Mouse (Mus musculus): Measurements from ENCODE around the gene Usp24. TPM values are rescaled to one million over a fixed set of nuclear protein-coding genes. Genes with fewer than 3 reads are reported as not detected.
"Not testable (repeated sequence)": the region's sequence is repeated elsewhere in the genome, so short reads cannot be mapped to it uniquely, and the experiment has no call there.

The Usp24 gene
- total RNA-seq, 1 experiment = 30.5 TPM

- Histone ChIP-seq H3K4me1 (ENCODE audit: control insufficient read depth in 2 of 2, insufficient read depth in 2 of 2, low read length in 2 of 2, poor library complexity in 1 of 2) (peaks cover 2 to 4% of the 10 kb centered on the region in 2 experiments; a peak in 2 of 4 replicates), H3K4me3 (ENCODE audit: insufficient read depth in 1 of 2, low read depth in 1 of 2, low read length in 2 of 2, poor library complexity in 1 of 2, severe bottlenecking in 1 of 2) (no peak overlapping the region), H3K9ac (ENCODE audit: insufficient read depth, low read depth, low read length, poor library complexity, severe bottlenecking) (no peak overlapping the region), H3K27ac (ENCODE audit: insufficient read depth, low read depth, low read length, poor library complexity, severe bottlenecking) (no peak overlapping the region), H3K9me3 (ENCODE audit: control insufficient read depth, insufficient read depth, low read depth, low read length) (no peaks in the 10 kb centered on the region), H3K36me3 (ENCODE audit: control insufficient read depth, insufficient read depth, low read length, poor library complexity, severe bottlenecking) (no peaks in the 10 kb centered on the region; the same call in 1 of the 2 replicates)
- in situ Hi-C loops (cut with MboI; ENCODE audit: low sequenced_read_pairs in 2 of 2, unreplicated experiment in 2 of 2) = no loop called here
- no peak for DNase-seq (ENCODE audit: low read depth, low spot score)
- no peak for TF ChIP-seq ZNF384 (IDR thresholded peaks at IDR 0.05; ENCODE audit: low read depth, low read length)
Measured at GRCm38 (mm10) chr4:106328704-106329103, 12.7 kb downstream of the Usp24 start.

- H3K36me3 ChIP-seq (ENCODE audit: control insufficient read depth, insufficient read depth, low read length, poor library complexity, severe bottlenecking); H3K27ac ChIP-seq (ENCODE audit: insufficient read depth, low read depth, low read length, poor library complexity, severe bottlenecking): not testable (repeated sequence)
Measured at GRCm38 (mm10) chr4:106329171-106329570, 13.2 kb downstream of the Usp24 start.

GRCm38 (mm10) chr4:106330371-106330819 lies 14.4 kb downstream of the Usp24 start:
- DNase-seq (ENCODE audit: low read depth, low spot score) = no peak
- in situ Hi-C loops (cut with MboI; ENCODE audit: low sequenced_read_pairs in 2 of 2, unreplicated experiment in 2 of 2) = no loop called here
- no peak overlapping the region for H3K4me3 ChIP-seq (ENCODE audit: insufficient read depth in 1 of 2, low read depth in 1 of 2, low read length in 2 of 2, poor library complexity in 1 of 2, severe bottlenecking in 1 of 2)
- H3K9me3 ChIP-seq (ENCODE audit: control insufficient read depth, insufficient read depth, low read depth, low read length) = no peaks in the 10 kb centered on the region
- no peaks in the 10 kb centered on the region; the same call in 1 of the 2 replicates for H3K36me3 ChIP-seq (ENCODE audit: control insufficient read depth, insufficient read depth, low read length, poor library complexity, severe bottlenecking)
- no peak for TF ChIP-seq MAFK (IDR thresholded peaks at IDR 0.05; ENCODE audit: insufficient read depth, low read depth, low read length)
- no peak for TF ChIP-seq ZC3H11A (IDR thresholded peaks at IDR 0.05; ENCODE audit: borderline replicate concordance, low read depth, low read length)
- TF ChIP-seq CHD2 (IDR thresholded peaks at IDR 0.05; ENCODE audit: low read depth, low read length) = no peak
- no peak for TF ChIP-seq ZNF384 (IDR thresholded peaks at IDR 0.05; ENCODE audit: low read depth, low read length)
- H3K9ac ChIP-seq (ENCODE audit: insufficient read depth, low read depth, low read length, poor library complexity, severe bottlenecking) = no peak overlapping the region
- no peak overlapping the region for H3K27ac ChIP-seq (ENCODE audit: insufficient read depth, low read depth, low read length, poor library complexity, severe bottlenecking)
- H3K4me1 ChIP-seq (ENCODE audit: control insufficient read depth in 2 of 2, insufficient read depth in 2 of 2, low read length in 2 of 2, poor library complexity in 1 of 2) = peaks cover 2 to 4% of the 10 kb centered on the region in 2 experiments; a peak in 2 of 4 replicates

More at GRCm38 (mm10) chr4:106329171-106329570, 13.2 kb downstream of the Usp24 start:
- H3K9ac ChIP-seq (ENCODE audit: insufficient read depth, low read depth, low read length, poor library complexity, severe bottlenecking); H3K4me3 ChIP-seq (ENCODE audit: insufficient read depth in 1 of 2, low read depth in 1 of 2, low read length in 2 of 2, poor library complexity in 1 of 2, severe bottlenecking in 1 of 2); in situ Hi-C loops (cut with MboI; ENCODE audit: low sequenced_read_pairs in 2 of 2, unreplicated experiment in 2 of 2); H3K4me1 ChIP-seq (ENCODE audit: control insufficient read depth in 2 of 2, insufficient read depth in 2 of 2, low read length in 2 of 2, poor library complexity in 1 of 2); DNase-seq (ENCODE audit: low read depth, low spot score); H3K9me3 ChIP-seq (ENCODE audit: control insufficient read depth, insufficient read depth, low read depth, low read length): not testable (repeated sequence)

- no peak overlapping the region for H3K27ac ChIP-seq (ENCODE audit: insufficient read depth, low read depth, low read length, poor library complexity, severe bottlenecking)
- H3K4me3 ChIP-seq (ENCODE audit: insufficient read depth in 1 of 2, low read depth in 1 of 2, low read length in 2 of 2, poor library complexity in 1 of 2, severe bottlenecking in 1 of 2) = no peak overlapping the region
- no peak for TF ChIP-seq ZNF384 (IDR thresholded peaks at IDR 0.05; ENCODE audit: low read depth, low read length)
- TF ChIP-seq CHD2 (IDR thresholded peaks at IDR 0.05; ENCODE audit: low read depth, low read length) = no peak
- TF ChIP-seq MAFK (IDR thresholded peaks at IDR 0.05; ENCODE audit: insufficient read depth, low read depth, low read length) = no peak
- TF ChIP-seq HCFC1 (IDR thresholded peaks at IDR 0.05; ENCODE audit: borderline replicate concordance, insufficient read depth, low read length) = no peak
- TF ChIP-seq ZC3H11A (IDR thresholded peaks at IDR 0.05; ENCODE audit: borderline replicate concordance, low read depth, low read length) = no peak
- H3K36me3 ChIP-seq (ENCODE audit: control insufficient read depth, insufficient read depth, low read length, poor library complexity, severe bottlenecking) = no peaks in the 10 kb centered on the region; the same call in 1 of the 2 replicates
- DNase-seq (ENCODE audit: low read depth, low spot score) = no peak
- peaks cover 2 to 6% of the 10 kb centered on the region in 2 experiments; a peak in 2 of 4 replicates for H3K4me1 ChIP-seq (ENCODE audit: control insufficient read depth in 2 of 2, insufficient read depth in 2 of 2, low read length in 2 of 2, poor library complexity in 1 of 2)
- in situ Hi-C loops (cut with MboI; ENCODE audit: low sequenced_read_pairs in 2 of 2, unreplicated experiment in 2 of 2) = no loop called here
- H3K9me3 ChIP-seq (ENCODE audit: control insufficient read depth, insufficient read depth, low read depth, low read length) = no peaks in the 10 kb centered on the region
- H3K9ac ChIP-seq (ENCODE audit: insufficient read depth, low read depth, low read length, poor library complexity, severe bottlenecking) = no peak overlapping the region
Measured at GRCm38 (mm10) chr4:106333071-106333470, 17.1 kb downstream of the Usp24 start.

- Histone ChIP-seq H3K9ac (ENCODE audit: insufficient read depth, low read depth, low read length, poor library complexity, severe bottlenecking) (no peak overlapping the region), H3K4me3 (ENCODE audit: insufficient read depth in 1 of 2, low read depth in 1 of 2, low read length in 2 of 2, poor library complexity in 1 of 2, severe bottlenecking in 1 of 2) (no peak overlapping the region), H3K9me3 (ENCODE audit: control insufficient read depth, insufficient read depth, low read depth, low read length) (no peaks in the 10 kb centered on the region), H3K4me1 (ENCODE audit: control insufficient read depth in 2 of 2, insufficient read depth in 2 of 2, low read length in 2 of 2, poor library complexity in 1 of 2) (peaks cover 2 to 6% of the 10 kb centered on the region in 2 experiments; a peak in 2 of 4 replicates), H3K36me3 (ENCODE audit: control insufficient read depth, insufficient read depth, low read length, poor library complexity, severe bottlenecking) (no peaks in the 10 kb centered on the region; the same call in 1 of the 2 replicates), H3K27ac (ENCODE audit: insufficient read depth, low read depth, low read length, poor library complexity, severe bottlenecking) (no peak overlapping the region)
- no peak for DNase-seq (ENCODE audit: low read depth, low spot score)
- no peak for TF ChIP-seq ZC3H11A (IDR thresholded peaks at IDR 0.05; ENCODE audit: borderline replicate concordance, low read depth, low read length)
- TF ChIP-seq CHD2 (IDR thresholded peaks at IDR 0.05; ENCODE audit: low read depth, low read length) = no peak
- TF ChIP-seq MAFK (IDR thresholded peaks at IDR 0.05; ENCODE audit: insufficient read depth, low read depth, low read length) = no peak
- TF ChIP-seq HCFC1 (IDR thresholded peaks at IDR 0.05; ENCODE audit: borderline replicate concordance, insufficient read depth, low read length) = no peak
- no peak for TF ChIP-seq ZNF384 (IDR thresholded peaks at IDR 0.05; ENCODE audit: low read depth, low read length)
- in situ Hi-C loops (cut with MboI; ENCODE audit: low sequenced_read_pairs in 2 of 2, unreplicated experiment in 2 of 2) = no loop called here
Measured at GRCm38 (mm10) chr4:106333584-106333983, 17.6 kb downstream of the Usp24 start.

Measured in ES-E14 (cell line).